ENCODE assay signal across 8 mouse cellular contexts in genomic region chr11:69795168-69795982, GRCm38 (mm10). TPM values are rescaled to one million over a fixed set of nuclear protein-coding genes. Genes with fewer than 3 reads are reported as not detected.
A peak's percentile ranks its signal among the peaks of the same experiment; 100 is the strongest.
DNase-seq lines count a peak whose midpoint lies in the region; ATAC-seq and TF ChIP-seq lines count a peak whose summit lies in the region.

TSS of gene Chrnb1 (minus strand) at chr11:69795943.

- TF ChIP-seq EP300 in liver, postnatal 0 days (IDR thresholded peaks at IDR 0.05; ENCODE audit: low read depth), result no peak

- no peaks in the 10 kb centered on the region for H3K9me3 ChIP-seq in forebrain, embryonic 13.5 days (replicated peaks)
- H3K9me3 ChIP-seq in liver, postnatal 0 days (ENCODE audit: low read length), result no peaks in the 10 kb centered on the region
- no peaks in the 10 kb centered on the region for H3K9me3 ChIP-seq in neural tube, embryonic 14.5 days (ENCODE audit: control insufficient read depth, low read length)

- 2% methylated on average over 52 of the region's 52 CpGs for WGBS in forebrain, embryonic 13.5 days
- under 1% methylated on average over 52 of the region's 52 CpGs for WGBS in large intestine, adult 2 months
- WGBS in liver, postnatal 0 days (ENCODE audit: insufficient replicate concordance), result under 1% methylated on average over 52 of the region's 52 CpGs
- 2% methylated on average over 52 of the region's 52 CpGs for WGBS in neural tube, embryonic 14.5 days

- peak within 1 kb of the TSS; percentile 53 for H3K9ac ChIP-seq in forebrain, embryonic 13.5 days
- peak within 1 kb of the TSS; percentile 56 for H3K9ac ChIP-seq in liver, postnatal 0 days (replicated peaks)
- no peak within 1 kb of the TSS; the same call in 1 of the 2 replicates for H3K9ac ChIP-seq in neural tube, embryonic 14.5 days (replicated peaks; ENCODE audit: low read depth, low read length)

- TF ChIP-seq CTCF in liver, postnatal 0 days (IDR thresholded peaks at IDR 0.05; ENCODE audit: low read depth), result peak; percentile 17

- ATAC-seq in cerebellum, adult (ENCODE audit: insufficient number of reproducible peaks, low FRiP score, low TSS enrichment), result peak; percentile 95
- ATAC-seq in forebrain, embryonic 13.5 days, result peak; percentile 96
- ATAC-seq in liver, postnatal 0 days, result peak; percentile 100
- peak; percentile 93 for ATAC-seq in neural tube, embryonic 14.5 days (ENCODE audit: low read depth)

- peak within 1 kb of the TSS; percentile 73 for H3K4me2 ChIP-seq in forebrain, embryonic 13.5 days
- H3K4me2 ChIP-seq in liver, postnatal 0 days (ENCODE audit: low read depth, low read length), result peak within 1 kb of the TSS; percentile 91
- H3K4me2 ChIP-seq in neural tube, embryonic 14.5 days (ENCODE audit: low read depth, low read length), result peak within 1 kb of the TSS; percentile 57

- peaks cover 31% of the 10 kb centered on the region for H3K4me1 ChIP-seq in forebrain, embryonic 13.5 days
- peaks cover 15% of the 10 kb centered on the region for H3K4me1 ChIP-seq in liver, postnatal 0 days (ENCODE audit: insufficient read depth)
- H3K4me1 ChIP-seq in neural tube, embryonic 14.5 days (ENCODE audit: control insufficient read depth, insufficient read depth, low read length), result peaks cover 11% of the 10 kb centered on the region

- peak; percentile 98 for DNase-seq in ES-CJ7 (ENCODE audit: low read depth, low spot score)
- DNase-seq in heart, postnatal 10 days, result peak; percentile 95 to 97
- peak; percentile 99 for DNase-seq in large intestine, adult 2 months (ENCODE audit: low read depth, low spot score)
- peak; percentile 95 for DNase-seq in liver, postnatal 0 days
- DNase-seq in thymus, adult 18-20 months, result peak; percentile 92 to 95

- H3K27me3 ChIP-seq in forebrain, embryonic 13.5 days, result peaks cover 35% of the 10 kb centered on the region
- peaks cover 18% of the 10 kb centered on the region for H3K27me3 ChIP-seq in liver, postnatal 0 days (ENCODE audit: insufficient read depth, low read length)
- H3K27me3 ChIP-seq in neural tube, embryonic 14.5 days (ENCODE audit: control insufficient read depth, insufficient read depth, low read length), result no peaks in the 10 kb centered on the region

- no peaks in the 10 kb centered on the region for H3K36me3 ChIP-seq in forebrain, embryonic 13.5 days (ENCODE audit: poor library complexity, severe bottlenecking)
- H3K36me3 ChIP-seq in liver, postnatal 0 days (replicated peaks; ENCODE audit: insufficient read depth, low read length), result no peaks in the 10 kb centered on the region
- H3K36me3 ChIP-seq in neural tube, embryonic 14.5 days (ENCODE audit: control insufficient read depth, insufficient read depth, low read length), result 0 out of 2 replicates have a peak, but pooled peaks cover 4% of the 10 kb centered on the region

- peak within 1 kb of the TSS; percentile 42 for H3K4me3 ChIP-seq in forebrain, embryonic 13.5 days
- H3K4me3 ChIP-seq in liver, postnatal 0 days (ENCODE audit: low read depth, low read length), result peak within 1 kb of the TSS; percentile 51
- peak within 1 kb of the TSS; percentile 27 for H3K4me3 ChIP-seq in neural tube, embryonic 14.5 days (ENCODE audit: low read depth, low read length)

- no peak within 1 kb of the TSS for H3K27ac ChIP-seq in forebrain, embryonic 13.5 days
- H3K27ac ChIP-seq in liver, postnatal 0 days (ENCODE audit: low read depth), result 0 out of 2 replicates have a peak within 1 kb of the TSS, but pooled peaks have one; percentile 13
- H3K27ac ChIP-seq in neural tube, embryonic 14.5 days (ENCODE audit: low read depth, low read length), result no peak within 1 kb of the TSS

- intact Hi-C loops in heart, postnatal 10 days (cut with DNase I), result no loop called here

RNA-seq across cellular contexts. Expression of gene Chrnb1, which starts in this region (rescaled TPM):
- 1.5 TPM in 2 replicates for polyA plus RNA-seq in forebrain, embryonic 13.5 days (2015; fragmentation: Nextera tagmentation; extraction: Ambion mirVana)
- 1 to 10 TPM; 5.8 to 7.1 TPM for total RNA-seq in heart, postnatal 10 days (2021)
- polyA plus RNA-seq in large intestine, adult 2 months (2012; rRNA removed), result 7.3 and 10.3 TPM in 2 replicates
- polyA plus RNA-seq in liver, postnatal 0 days (2015; fragmentation: Nextera tagmentation; extraction: Ambion mirVana), result 0.73 and 0.76 TPM in 2 replicates
- 0.78 and 1.3 TPM in 2 replicates for polyA plus RNA-seq in neural tube, embryonic 14.5 days (2014; fragmentation: Nextera tagmentation; extraction: Ambion mirVana)

Comparison
In these comparisons a context has a peak if more than half of its experiments do, and no peak if none do; other contexts are left out.
1. Peak in DNase-seq, ATAC-seq, H3K4me3 ChIP-seq, H3K27ac ChIP-seq, H3K9ac ChIP-seq and H3K4me2 ChIP-seq in liver, postnatal 0 days; RNA of the gene not detected or under 1 TPM.